Mouse (Mus musculus) lung, embryonic 16.5 days (tissue): ENCODE measurements around the gene Clybl. TPM values are rescaled to one million over a fixed set of nuclear protein-coding genes. Genes with fewer than 3 reads are reported as not detected.

ENCODE experiments used
- ATAC-seq: fragments of 200-750 bp; cut with Nextera tagmentation; 2 replicates; pipeline ENCODE4 v1.8.0; 2017; ENCODE audit warnings: low read depth, mild to moderate bottlenecking, moderate library complexity
- H3K27ac ChIP-seq: fragments of 300-500 bp; sonication (generic); 2 replicates; pipeline ENCODE4 v1.5.1; 2014; ENCODE audit warnings: mild to moderate bottlenecking, control low read depth, low read length
- H3K27me3 ChIP-seq: fragments of 300-500 bp; sonication (generic); 2 replicates; pipeline ENCODE4 v1.6.1; 2014; ENCODE audit warnings: low read depth, low read length, mixed read lengths; ENCODE audit not compliant: control insufficient read depth, insufficient read depth
- H3K36me3 ChIP-seq: fragments of 300-500 bp; sonication (generic); 2 replicates; pipeline ENCODE4 v1.6.1; 2014; ENCODE audit warnings: low read length; ENCODE audit not compliant: control insufficient read depth, insufficient read depth
- H3K4me1 ChIP-seq: fragments of 300-500 bp; sonication (generic); replicated peaks from 2 replicates; pipeline ENCODE4 v1.6.1; 2014; ENCODE audit warnings: low read length, mixed read lengths; ENCODE audit not compliant: control insufficient read depth, insufficient read depth
- H3K4me2 ChIP-seq: fragments of 300-500 bp; sonication (generic); 2 replicates; pipeline ENCODE4 v1.6.1; 2014; ENCODE audit warnings: low read depth, low read length, control low read depth
- H3K4me3 ChIP-seq: fragments of 300-500 bp; sonication (generic); 2 replicates; pipeline ENCODE4 v1.5.1; 2014; ENCODE audit warnings: mild to moderate bottlenecking, low read length, control low read depth
- H3K9ac ChIP-seq: fragments of 300-500 bp; sonication (generic); 2 replicates; pipeline ENCODE4 v1.6.1; 2014; ENCODE audit warnings: low read length, control low read depth
- H3K9me3 ChIP-seq: fragments of 300-500 bp; sonication (generic); 2 replicates; pipeline ENCODE4 v1.6.1; 2016; ENCODE audit warnings: low read length; ENCODE audit not compliant: control insufficient read depth
- WGBS: fragments of 180-500 bp; shearing (Covaris S2); extraction: QIAGEN DNeasy Blood & Tissue Kit; methylation state at CpG from one replicate; pipeline ENCODE4 v1.1.7; 2014; 5-methylcytosine and 5-hydroxymethylcytosine counted together
- polyA plus RNA-seq: library from polyadenylated mRNA; unstranded; fragments of >200 nt; fragmentation: Nextera tagmentation; extraction: Ambion mirVana; gene quantifications from 2 replicates; pipeline ENCODE4 v1.2.1, GENCODE M21; 2015

Clybl gene
- polyA plus RNA-seq, 1 experiment from 2014 or later, result 22.3 TPM

DNA sequence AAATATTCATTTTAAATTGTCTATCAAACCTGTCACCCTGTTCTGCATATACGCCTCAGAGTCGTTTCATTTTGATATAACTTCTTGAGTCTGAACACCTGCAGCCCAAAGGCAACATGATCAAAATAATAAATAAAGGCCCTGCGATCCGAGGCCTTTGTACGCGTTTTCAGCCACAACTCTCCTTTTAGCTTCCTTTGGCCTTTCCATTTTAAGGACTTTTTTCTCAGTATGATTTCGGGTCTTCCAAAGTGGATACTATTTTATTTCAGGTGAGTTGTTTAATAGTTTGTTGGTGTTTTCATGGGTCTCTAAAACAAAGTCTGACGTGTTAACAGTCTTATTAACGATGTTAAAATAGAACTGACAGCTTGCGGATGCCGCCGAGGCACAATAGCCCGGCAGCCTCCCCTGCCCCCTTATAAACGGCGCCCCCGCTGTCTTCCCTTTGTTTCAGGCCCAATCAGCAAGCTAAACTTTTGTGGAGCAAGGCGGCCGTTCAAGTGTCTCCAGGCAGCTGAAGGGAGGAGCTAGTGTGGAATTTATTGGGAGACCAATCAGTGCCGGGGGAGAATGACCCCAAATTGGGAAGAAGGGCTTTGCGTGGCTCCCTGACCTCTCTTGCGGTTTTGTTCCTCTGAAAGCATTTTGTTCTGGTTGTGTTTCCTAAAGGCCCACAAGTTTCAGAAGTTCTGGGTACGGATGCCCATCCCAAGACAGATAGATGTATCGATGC is 47.5 kb downstream of the Clybl start:
- 25% methylated on average over 23 of the region's 23 CpGs for WGBS
- Histone ChIP-seq H3K9ac (no peak overlapping the region), H3K4me2 (no peak overlapping the region), H3K27ac (no peak overlapping the region), H3K9me3 (no peaks in the 10 kb centered on the region), H3K36me3 (no peaks in the 10 kb centered on the region), H3K4me3 (no peak overlapping the region), H3K4me1 (no peaks in the 10 kb centered on the region), H3K27me3 (peaks cover 59% of the 10 kb centered on the region)
- ATAC-seq, result no peak

DNA sequence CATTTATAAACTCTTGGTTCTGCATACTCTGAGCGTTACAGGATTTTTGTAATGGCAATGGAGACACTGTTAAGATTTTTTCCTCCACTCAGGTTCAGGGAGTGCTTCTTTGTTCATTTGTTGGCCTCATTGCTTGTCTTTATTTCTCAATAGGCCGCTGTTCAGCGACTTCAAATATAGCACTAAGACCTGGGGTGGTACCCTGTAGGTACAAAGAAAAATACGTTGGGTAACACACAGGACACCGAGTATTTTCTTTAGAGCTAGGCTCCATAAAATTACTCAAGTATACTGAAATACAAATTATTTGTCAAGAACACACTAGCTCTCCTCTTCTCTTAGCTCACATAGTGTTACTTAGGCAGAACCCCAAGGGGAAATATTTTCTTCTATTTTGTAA is 48.5 kb downstream of the Clybl start:
- WGBS, result 87% methylated on average over 5 of the region's 5 CpGs
- H3K4me1 ChIP-seq, result no peaks in the 10 kb centered on the region
- ATAC-seq, result no peak
- H3K36me3 ChIP-seq, result no peaks in the 10 kb centered on the region
- H3K27me3 ChIP-seq, result peaks cover 51% of the 10 kb centered on the region
- H3K27ac ChIP-seq, result no peak overlapping the region
- H3K4me2 ChIP-seq, result no peak overlapping the region
- H3K9ac ChIP-seq, result no peak overlapping the region
- no peak overlapping the region for H3K4me3 ChIP-seq
- no peaks in the 10 kb centered on the region for H3K9me3 ChIP-seq

DNA sequence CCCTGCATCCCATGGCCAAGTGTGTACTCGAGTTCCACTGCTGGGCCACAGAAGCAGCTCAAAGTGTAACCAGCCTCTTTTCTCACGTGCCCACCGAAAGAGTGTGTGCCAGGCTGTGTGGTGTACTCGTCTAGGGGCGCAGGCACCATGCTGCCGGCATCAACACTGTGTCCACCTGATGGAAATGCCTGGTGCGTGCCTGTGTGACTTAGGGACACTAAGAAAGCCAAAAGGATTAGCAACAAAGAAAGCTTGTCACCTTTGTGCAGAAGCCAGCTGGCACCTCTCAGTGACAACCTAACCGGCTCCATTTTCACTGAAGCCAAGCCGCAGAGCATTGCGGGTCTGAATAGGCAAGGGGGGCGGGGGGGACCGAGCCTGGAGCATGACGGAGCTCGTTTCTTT is 49.1 kb downstream of the Clybl start:
- H3K9me3 ChIP-seq, result no peaks in the 10 kb centered on the region
- H3K36me3 ChIP-seq, result no peaks in the 10 kb centered on the region
- H3K27ac ChIP-seq, result no peak overlapping the region
- peaks cover 44% of the 10 kb centered on the region for H3K27me3 ChIP-seq
- H3K9ac ChIP-seq, result no peak overlapping the region
- ATAC-seq, result no peak
- WGBS, result 43% methylated on average over 14 of the region's 14 CpGs
- no peaks in the 10 kb centered on the region for H3K4me1 ChIP-seq
- H3K4me3 ChIP-seq, result no peak overlapping the region
- no peak overlapping the region for H3K4me2 ChIP-seq

DNA sequence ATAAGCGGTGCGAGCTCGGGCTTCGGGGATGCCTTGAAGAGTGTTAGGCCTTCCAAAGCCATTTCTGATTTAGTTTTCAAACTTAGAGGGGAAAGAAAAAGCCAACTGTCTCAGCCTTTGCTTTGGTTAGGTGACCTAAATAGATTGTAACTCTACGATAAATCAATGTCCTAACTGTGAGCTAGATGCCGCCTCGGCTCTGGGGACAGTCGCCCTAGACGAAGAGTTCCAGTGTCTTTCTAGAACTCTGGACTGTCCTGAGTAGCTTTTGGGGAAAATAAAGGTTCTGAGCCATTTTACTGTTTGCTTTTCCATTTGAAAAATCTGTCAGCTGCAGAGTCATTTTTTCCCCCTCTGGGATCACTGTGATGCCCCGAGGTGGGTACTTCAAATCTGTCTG is 49.6 kb downstream of the Clybl start:
- no peak overlapping the region for H3K4me3 ChIP-seq
- no peak overlapping the region for H3K4me2 ChIP-seq
- H3K27me3 ChIP-seq, result peaks cover 40% of the 10 kb centered on the region
- H3K9me3 ChIP-seq, result no peaks in the 10 kb centered on the region
- no peaks in the 10 kb centered on the region for H3K36me3 ChIP-seq
- no peak for ATAC-seq
- WGBS, result 77% methylated on average over 10 of the region's 10 CpGs
- no peak overlapping the region for H3K27ac ChIP-seq
- H3K4me1 ChIP-seq, result no peaks in the 10 kb centered on the region
- H3K9ac ChIP-seq, result no peak overlapping the region

DNA sequence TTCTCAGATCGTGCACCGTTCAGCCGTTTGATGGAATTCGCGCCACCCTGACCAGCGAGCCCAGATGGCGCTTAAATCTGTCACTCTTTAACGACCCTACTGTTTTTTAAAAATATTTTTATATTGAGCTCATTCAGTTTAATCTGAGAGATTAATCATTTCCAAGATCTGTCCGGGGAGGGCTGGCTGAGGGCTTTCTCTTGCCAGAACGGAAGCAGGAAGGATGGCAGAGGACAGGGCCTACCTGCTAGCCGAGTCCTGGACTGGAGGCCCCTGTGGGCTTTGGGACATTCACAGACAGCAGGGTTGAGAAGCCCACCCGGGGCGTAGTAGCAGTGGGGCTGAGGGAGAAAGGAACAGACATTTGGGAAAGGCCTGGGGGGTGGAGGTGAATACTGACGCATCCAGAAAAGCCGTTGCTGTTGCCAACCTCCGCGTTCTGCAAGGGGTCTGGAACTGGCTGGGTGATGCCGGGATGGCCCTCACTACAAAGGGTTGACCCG is 51.8 kb downstream of the Clybl start:
- Histone ChIP-seq H3K36me3 (no peaks in the 10 kb centered on the region), H3K27ac (no peak overlapping the region), H3K9me3 (no peaks in the 10 kb centered on the region), H3K4me3 (no peak overlapping the region), H3K4me2 (no peak overlapping the region), H3K9ac (no peak overlapping the region), H3K4me1 (no peaks in the 10 kb centered on the region), H3K27me3 (peaks cover 24% of the 10 kb centered on the region)
- ATAC-seq, result no peak
- WGBS, result 73% methylated on average over 19 of the region's 19 CpGs

DNA sequence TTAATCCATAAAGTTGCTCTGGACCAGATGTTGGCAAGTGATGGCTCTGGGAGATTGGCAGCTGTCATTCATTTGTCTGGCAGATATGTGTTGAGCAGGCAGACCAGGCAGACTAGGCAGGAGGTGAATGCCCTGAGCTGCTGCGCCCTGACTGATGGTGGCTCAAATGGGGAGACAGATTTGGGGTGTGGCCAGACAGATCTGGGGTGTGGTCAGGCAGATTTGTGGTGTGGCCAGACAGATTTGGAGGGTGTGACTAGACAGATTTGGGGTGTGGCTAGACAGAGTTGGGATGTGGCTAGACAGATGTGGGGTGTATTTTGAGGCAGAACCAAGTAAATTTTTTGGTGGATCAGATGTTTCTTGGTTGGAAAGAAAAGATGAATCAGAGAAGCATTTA is 62.4 kb downstream of the Clybl start:
- no peak overlapping the region for H3K4me3 ChIP-seq
- no peaks in the 10 kb centered on the region for H3K4me1 ChIP-seq
- 81% methylated on average over 1 of the region's 1 CpGs for WGBS
- ATAC-seq, result no peak
- no peak overlapping the region for H3K27ac ChIP-seq
- no peaks in the 10 kb centered on the region for H3K27me3 ChIP-seq
- H3K4me2 ChIP-seq, result no peak overlapping the region
- no peaks in the 10 kb centered on the region for H3K9me3 ChIP-seq
- no peaks in the 10 kb centered on the region for H3K36me3 ChIP-seq
- H3K9ac ChIP-seq, result no peak overlapping the region

DNA sequence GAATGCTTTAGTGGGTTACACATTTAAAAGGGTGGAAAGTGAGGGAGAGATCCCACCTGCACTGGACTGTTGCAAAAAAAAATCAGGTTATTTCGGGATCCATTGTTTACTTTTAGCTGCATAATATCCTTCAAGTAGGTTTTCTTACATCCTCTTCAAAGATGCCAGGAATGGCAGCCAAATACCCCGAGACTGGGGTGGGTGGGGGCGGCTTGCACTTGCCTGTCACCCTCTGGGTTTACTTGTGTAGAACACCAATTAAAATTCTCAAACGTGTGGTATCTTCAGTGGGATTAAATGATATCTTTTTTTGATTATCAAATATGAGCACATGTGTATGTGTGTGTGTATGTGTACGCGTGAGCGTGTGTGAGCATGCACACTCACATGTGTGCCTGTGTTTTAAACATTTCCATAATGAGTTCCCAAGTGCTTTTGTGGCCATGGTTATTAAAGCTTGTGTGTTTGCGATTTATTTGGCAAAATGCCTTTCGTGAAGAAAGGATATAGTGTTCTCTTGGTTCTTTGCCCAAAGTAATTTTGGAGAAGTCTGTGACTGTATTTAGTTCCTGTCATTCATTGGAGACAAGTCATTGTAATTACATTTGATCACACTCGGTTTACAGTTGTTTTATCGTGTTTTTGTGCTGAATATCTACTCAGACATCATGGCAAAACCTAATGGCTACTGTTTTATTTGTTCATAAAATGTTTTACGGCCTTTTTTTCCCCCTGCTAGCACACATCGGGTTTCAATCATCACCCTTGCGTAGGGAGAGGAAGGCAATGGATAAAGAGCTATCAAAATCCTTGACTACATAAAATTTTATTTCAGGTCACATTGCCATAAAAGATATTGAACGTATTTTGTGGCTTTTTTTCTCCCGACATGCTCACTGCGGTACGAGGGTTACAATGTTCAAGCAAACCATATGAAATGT is 65.7 kb downstream of the Clybl start:
- H3K9ac ChIP-seq, result no peak overlapping the region
- H3K4me2 ChIP-seq, result no peak overlapping the region
- H3K27ac ChIP-seq, result no peak overlapping the region
- H3K27me3 ChIP-seq, result no peaks in the 10 kb centered on the region; the same call in 1 of the 2 replicates
- H3K4me3 ChIP-seq, result no peak overlapping the region
- no peaks in the 10 kb centered on the region for H3K4me1 ChIP-seq
- WGBS, result 77% methylated on average over 18 of the region's 18 CpGs
- ATAC-seq, result no peak
- H3K36me3 ChIP-seq, result no peaks in the 10 kb centered on the region
- 0 out of 2 replicates have a peak, but pooled peaks cover 2% of the 10 kb centered on the region for H3K9me3 ChIP-seq

DNA sequence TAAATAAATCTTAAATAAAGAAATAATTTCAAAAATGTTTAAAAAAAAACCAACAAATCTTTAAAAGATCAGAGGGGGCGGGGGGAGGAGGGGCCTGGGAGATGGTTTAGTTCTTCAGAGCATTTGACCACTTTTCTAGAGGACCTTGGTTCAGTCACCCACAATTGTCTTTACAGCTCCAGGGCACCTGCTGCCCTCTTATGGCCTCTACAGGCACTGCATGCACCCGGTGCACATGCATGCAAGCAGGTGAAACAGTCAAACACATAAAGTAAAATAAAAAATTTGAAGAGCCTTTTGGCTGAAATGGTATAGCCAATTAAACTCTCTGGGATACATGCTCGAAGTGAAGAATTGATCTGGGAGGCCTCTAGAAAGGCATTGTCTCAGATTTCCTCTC is 67.6 kb downstream of the Clybl start:
- Histone ChIP-seq H3K27ac (no peak overlapping the region), H3K4me1 (no peaks in the 10 kb centered on the region), H3K9me3 (0 out of 2 replicates have a peak, but pooled peaks cover 2% of the 10 kb centered on the region), H3K36me3 (no peaks in the 10 kb centered on the region), H3K27me3 (no peaks in the 10 kb centered on the region; the same call in 1 of the 2 replicates), H3K4me2 (no peak overlapping the region), H3K4me3 (no peak overlapping the region), H3K9ac (no peak overlapping the region)
- WGBS, result 74% methylated on average over 3 of the region's 3 CpGs
- no peak for ATAC-seq

DNA sequence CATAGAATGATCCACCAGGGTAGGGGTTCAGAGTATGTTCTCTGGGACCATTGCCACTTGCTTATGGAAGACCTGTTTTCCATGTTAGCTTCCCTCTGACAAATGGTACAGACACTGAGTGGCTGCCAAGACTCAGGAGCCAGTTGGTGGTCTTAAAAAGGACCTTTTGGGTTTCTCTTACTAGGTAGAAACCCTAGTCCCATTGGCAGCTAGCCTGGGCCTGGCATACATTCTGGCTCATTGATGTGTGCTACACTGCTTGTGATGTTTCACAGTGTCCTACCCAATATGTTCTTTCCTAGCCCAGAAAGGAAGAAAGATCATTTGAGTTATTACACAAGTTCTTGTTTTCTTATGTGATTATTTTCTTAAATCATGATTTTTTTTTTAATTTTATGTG is 69.8 kb downstream of the Clybl start:
- Histone ChIP-seq H3K27ac (no peak overlapping the region), H3K9me3 (0 out of 2 replicates have a peak, but pooled peaks cover 2% of the 10 kb centered on the region), H3K36me3 (no peaks in the 10 kb centered on the region), H3K9ac (no peak overlapping the region), H3K4me3 (no peak overlapping the region), H3K4me2 (no peak overlapping the region), H3K4me1 (no peaks in the 10 kb centered on the region), H3K27me3 (peaks cover 15% of the 10 kb centered on the region)
- no peak for ATAC-seq
